Mouse (Mus musculus): ENCODE results near the gene Amigo2.

DNA sequence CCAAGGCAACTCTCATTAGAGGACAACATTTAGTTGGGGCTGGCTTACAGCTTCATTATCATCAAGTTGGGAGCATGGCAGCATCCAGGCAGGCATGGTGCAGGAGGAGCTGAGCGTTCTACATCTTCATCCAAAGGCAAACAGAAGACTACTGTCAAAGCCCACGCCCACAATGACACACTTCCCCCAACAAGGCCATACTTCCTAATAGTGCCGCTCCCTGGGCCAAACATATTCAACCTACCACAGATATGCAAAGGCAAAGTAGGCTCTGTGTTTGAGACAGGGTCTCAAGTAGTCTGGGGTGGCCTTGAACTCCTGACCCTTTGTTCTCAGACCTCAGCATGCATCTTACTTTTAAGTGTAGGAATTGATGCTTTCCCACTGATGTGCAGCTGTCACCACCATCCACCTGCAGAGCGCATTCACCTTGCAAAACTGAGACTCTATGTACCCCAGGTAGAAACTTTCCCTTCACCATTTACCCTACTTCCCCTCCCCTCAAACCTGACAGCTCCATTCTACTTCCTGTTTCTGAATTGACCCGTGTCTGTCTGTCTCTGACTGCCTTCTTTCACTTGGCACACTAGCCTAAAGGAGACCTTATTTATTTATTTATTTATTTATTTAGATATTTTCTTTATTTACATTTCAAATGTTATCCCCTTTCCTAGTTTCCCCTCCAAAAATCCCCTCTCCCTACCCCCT, 40.5 kb upstream of the Amigo2 start:
- TF ChIP-seq MYOD1 (IDR thresholded peaks at IDR 0.05; ENCODE audit: control insufficient read depth in 1 of 3, insufficient read length in 2 of 3, low read depth in 2 of 3) (no peak), POLR2A (IDR thresholded peaks at IDR 0.05; ENCODE audit: insufficient read length, low read depth) (no peak), TCF12 (IDR thresholded peaks at IDR 0.05; ENCODE audit: insufficient read depth, poor library complexity, severe bottlenecking) (no peak), USF1 (IDR thresholded peaks at IDR 0.05; ENCODE audit: low read depth) (no peak), CEBPB (IDR thresholded peaks at IDR 0.05; ENCODE audit: insufficient read depth, poor library complexity, severe bottlenecking) (no peak), POLR2AphosphoS2 (IDR thresholded peaks at IDR 0.05; ENCODE audit: insufficient read length, low read depth) (no peak)

Measured in myocyte (in vitro differentiated cells).